Mouse (Mus musculus): ENCODE data around the gene Slc12a3. TPM values are rescaled to one million over a fixed set of nuclear protein-coding genes. Genes with fewer than 3 reads are reported as not detected.

The Slc12a3 gene
- total and polyA plus RNA-seq, 2 experiments from 2014 or later = 0.05 TPM; not detected in 1

- H3K9ac ChIP-seq (replicated peaks; ENCODE audit: low read length, poor library complexity, severe bottlenecking) = no peak overlapping the region
- no peaks in the 10 kb centered on the region for H3K4me1 ChIP-seq (ENCODE audit: insufficient read depth, low read length)
- TF ChIP-seq CTCF (IDR thresholded peaks at IDR 0.05) = no peak
- H3K27ac ChIP-seq (ENCODE audit: low read depth, low read length) = no peak overlapping the region
- no peaks in the 10 kb centered on the region for H3K27me3 ChIP-seq (ENCODE audit: insufficient read depth, low read length)
- DNase-seq (ENCODE audit: low spot score) (no peak), ATAC-seq (ENCODE audit: low FRiP score) (no peak)
- H3K4me2 ChIP-seq (ENCODE audit: low read depth, low read length, poor library complexity, severe bottlenecking) = no peak overlapping the region
- H3K4me3 ChIP-seq (ENCODE audit: low read depth, low read length) = no peak overlapping the region
- no peaks in the 10 kb centered on the region for H3K9me3 ChIP-seq (ENCODE audit: low read length)
- 93% methylated on average over 13 of the region's 13 CpGs for WGBS
- no peaks in the 10 kb centered on the region for H3K36me3 ChIP-seq (ENCODE audit: insufficient read depth, low read length)
These were observed 17.3 kb downstream of the Slc12a3 start for GRCm38 (mm10) chr8:94346264-94346663.

DNA sequence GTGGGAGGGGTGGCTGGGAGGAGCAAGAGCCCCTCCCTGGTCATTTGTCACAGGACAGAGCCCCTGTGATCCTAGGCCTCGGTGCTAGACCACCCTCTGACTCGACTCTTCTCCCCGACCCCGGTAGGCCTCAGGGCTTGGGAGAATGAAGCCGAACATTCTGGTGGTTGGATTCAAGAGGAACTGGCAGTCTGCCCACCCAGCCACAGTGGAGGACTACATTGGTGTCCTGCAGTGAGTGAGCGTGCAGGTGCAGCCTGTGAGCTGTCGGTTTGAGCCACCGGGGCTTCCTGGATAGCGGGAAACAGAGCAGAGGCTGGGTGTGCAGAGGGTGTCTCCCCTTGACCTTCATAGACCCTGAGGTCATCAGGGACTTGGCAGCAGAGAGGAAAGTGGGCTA is 19.4 kb downstream of the Slc12a3 start:
- Histone ChIP-seq H3K27ac (ENCODE audit: low read depth, low read length) (no peak overlapping the region), H3K9me3 (ENCODE audit: low read length) (no peaks in the 10 kb centered on the region), H3K9ac (replicated peaks; ENCODE audit: low read length, poor library complexity, severe bottlenecking) (no peak overlapping the region), H3K4me1 (ENCODE audit: insufficient read depth, low read length) (no peaks in the 10 kb centered on the region), H3K27me3 (ENCODE audit: insufficient read depth, low read length) (no peaks in the 10 kb centered on the region), H3K4me2 (ENCODE audit: low read depth, low read length, poor library complexity, severe bottlenecking) (no peak overlapping the region), H3K4me3 (ENCODE audit: low read depth, low read length) (no peak overlapping the region), H3K36me3 (ENCODE audit: insufficient read depth, low read length) (no peaks in the 10 kb centered on the region)
- no peak for TF ChIP-seq CTCF (IDR thresholded peaks at IDR 0.05)
- no peak for ATAC-seq (ENCODE audit: low FRiP score)
- DNase-seq (ENCODE audit: low spot score) = no peak
- WGBS = 77% methylated on average over 9 of the region's 9 CpGs

DNA sequence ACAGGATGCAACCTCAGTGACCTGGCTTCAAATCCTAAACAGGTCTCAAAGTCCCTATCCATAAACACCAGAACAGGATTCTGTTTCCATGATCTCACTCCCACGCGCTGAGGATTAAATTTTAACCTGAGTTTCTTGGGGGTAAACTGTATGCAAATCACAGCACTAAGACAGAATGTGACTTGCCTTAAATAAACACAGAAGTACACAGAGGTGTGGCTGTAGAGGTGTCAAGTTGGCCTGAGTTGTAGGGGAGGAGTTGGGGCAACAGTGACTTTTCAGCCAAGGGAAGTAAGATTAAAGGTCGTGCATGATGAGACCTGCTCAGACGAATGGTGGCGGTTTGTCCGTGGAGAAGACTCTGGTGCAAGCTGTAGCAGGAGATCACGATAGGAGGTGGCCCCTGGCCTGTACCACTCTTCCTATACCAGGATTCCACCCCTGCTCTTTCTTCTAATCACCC is 25.1 kb downstream of the Slc12a3 start:
- no peaks in the 10 kb centered on the region for H3K9me3 ChIP-seq (ENCODE audit: low read length)
- 83% methylated on average over 7 of the region's 7 CpGs for WGBS
- no peak overlapping the region for H3K4me3 ChIP-seq (ENCODE audit: low read depth, low read length)
- no peak overlapping the region for H3K4me2 ChIP-seq (ENCODE audit: low read depth, low read length, poor library complexity, severe bottlenecking)
- H3K9ac ChIP-seq (replicated peaks; ENCODE audit: low read length, poor library complexity, severe bottlenecking) = no peak overlapping the region
- ATAC-seq (ENCODE audit: low FRiP score) (no peak), DNase-seq (ENCODE audit: low spot score) (no peak)
- no peaks in the 10 kb centered on the region for H3K4me1 ChIP-seq (ENCODE audit: insufficient read depth, low read length)
- H3K27me3 ChIP-seq (ENCODE audit: insufficient read depth, low read length) = no peaks in the 10 kb centered on the region
- no peaks in the 10 kb centered on the region for H3K36me3 ChIP-seq (ENCODE audit: insufficient read depth, low read length)
- TF ChIP-seq CTCF (IDR thresholded peaks at IDR 0.05) = no peak
- no peak overlapping the region for H3K27ac ChIP-seq (ENCODE audit: low read depth, low read length)

- Histone ChIP-seq H3K4me1 (ENCODE audit: insufficient read depth, low read length) (no peaks in the 10 kb centered on the region), H3K4me2 (ENCODE audit: low read depth, low read length, poor library complexity, severe bottlenecking) (no peak overlapping the region), H3K9me3 (ENCODE audit: low read length) (no peaks in the 10 kb centered on the region), H3K27ac (ENCODE audit: low read depth, low read length) (no peak overlapping the region), H3K27me3 (ENCODE audit: insufficient read depth, low read length) (no peaks in the 10 kb centered on the region), H3K9ac (replicated peaks; ENCODE audit: low read length, poor library complexity, severe bottlenecking) (no peak overlapping the region), H3K4me3 (ENCODE audit: low read depth, low read length) (no peak overlapping the region), H3K36me3 (ENCODE audit: insufficient read depth, low read length) (no peaks in the 10 kb centered on the region)
- ATAC-seq (ENCODE audit: low FRiP score) (no peak), DNase-seq (ENCODE audit: low spot score) (no peak)
- no peak for TF ChIP-seq CTCF (IDR thresholded peaks at IDR 0.05)
- WGBS = 89% methylated on average over 4 of the region's 4 CpGs
These were observed 25.6 kb downstream of the Slc12a3 start for GRCm38 (mm10) chr8:94354571-94354970.

- 86% methylated on average over 6 of the region's 6 CpGs for WGBS
- no peak overlapping the region for H3K27ac ChIP-seq (ENCODE audit: low read depth, low read length)
- no peaks in the 10 kb centered on the region for H3K27me3 ChIP-seq (ENCODE audit: insufficient read depth, low read length)
- H3K9ac ChIP-seq (replicated peaks; ENCODE audit: low read length, poor library complexity, severe bottlenecking) = no peak overlapping the region
- H3K4me2 ChIP-seq (ENCODE audit: low read depth, low read length, poor library complexity, severe bottlenecking) = no peak overlapping the region
- no peaks in the 10 kb centered on the region for H3K4me1 ChIP-seq (ENCODE audit: insufficient read depth, low read length)
- no peak overlapping the region for H3K4me3 ChIP-seq (ENCODE audit: low read depth, low read length)
- no peaks in the 10 kb centered on the region for H3K9me3 ChIP-seq (ENCODE audit: low read length)
- TF ChIP-seq CTCF (IDR thresholded peaks at IDR 0.05) = no peak
- no peak for ATAC-seq (ENCODE audit: low FRiP score)
- DNase-seq (ENCODE audit: low spot score) = no peak
- no peaks in the 10 kb centered on the region for H3K36me3 ChIP-seq (ENCODE audit: insufficient read depth, low read length)
These were observed 28.2 kb downstream of the Slc12a3 start for GRCm38 (mm10) chr8:94357220-94357619.

GRCm38 (mm10) chr8:94358541-94358940 is 29.5 kb downstream of the Slc12a3 start:
- H3K4me2 ChIP-seq (ENCODE audit: low read depth, low read length, poor library complexity, severe bottlenecking) = no peak overlapping the region
- no peak for ATAC-seq (ENCODE audit: low FRiP score)
- H3K4me1 ChIP-seq (ENCODE audit: insufficient read depth, low read length) = no peaks in the 10 kb centered on the region
- no peaks in the 10 kb centered on the region for H3K9me3 ChIP-seq (ENCODE audit: low read length)
- no peak overlapping the region for H3K27ac ChIP-seq (ENCODE audit: low read depth, low read length)
- TF ChIP-seq CTCF (IDR thresholded peaks at IDR 0.05) = no peak
- no peaks in the 10 kb centered on the region for H3K36me3 ChIP-seq (ENCODE audit: insufficient read depth, low read length)
- DNase-seq (ENCODE audit: low spot score) = peak; percentile 81
- H3K9ac ChIP-seq (replicated peaks; ENCODE audit: low read length, poor library complexity, severe bottlenecking) = no peak overlapping the region
- H3K4me3 ChIP-seq (ENCODE audit: low read depth, low read length) = no peak overlapping the region
- WGBS = 66% methylated on average over 5 of the region's 5 CpGs
- no peaks in the 10 kb centered on the region for H3K27me3 ChIP-seq (ENCODE audit: insufficient read depth, low read length)
